Mouse (Mus musculus): ENCODE measurements around the gene Syngap1. TPM values are rescaled to one million over a fixed set of nuclear protein-coding genes. Genes with fewer than 3 reads are reported as not detected.

Gene Syngap1
- total and polyA plus RNA-seq, 3 experiments: 2.7 to 24.6 TPM; not detected in 1

DNA sequence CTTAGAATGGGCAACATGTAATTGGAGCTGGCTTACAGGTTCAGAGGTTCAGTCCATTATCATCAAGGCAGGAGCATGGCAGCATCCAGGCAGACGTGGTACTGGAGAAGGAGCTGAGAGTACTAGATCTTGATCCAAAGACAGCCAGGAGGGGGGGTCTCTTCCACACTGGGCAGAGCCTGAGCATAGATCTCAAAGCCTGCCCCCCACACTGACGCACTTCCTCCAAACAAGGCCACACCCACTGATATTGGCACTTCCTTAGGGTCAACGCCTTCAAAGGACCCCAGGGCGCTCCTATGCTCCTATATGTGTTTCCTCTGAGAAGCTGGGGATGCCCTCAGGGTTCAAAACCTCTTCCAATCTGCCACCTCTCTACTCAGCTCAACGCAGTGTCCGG lies 54.0 kb downstream of the Syngap1 start:
- H3K79me2 ChIP-seq (ENCODE audit: control insufficient read depth, insufficient read depth, low read length, poor library complexity): no peaks in the 10 kb centered on the region
- DNase-seq (ENCODE audit: low read depth, low spot score): no peak
- H3K9me3 ChIP-seq (replicated peaks; ENCODE audit: insufficient read depth, low read length): no peaks in the 10 kb centered on the region
- H3K27me3 ChIP-seq (ENCODE audit: control insufficient read depth in 1 of 2, insufficient read depth in 2 of 2, low read length in 2 of 2): no peaks in the 10 kb centered on the region
- TF ChIP-seq POLR2A (IDR thresholded peaks at IDR 0.05; ENCODE audit: control insufficient read depth in 1 of 2, insufficient read depth in 1 of 2, low read depth in 1 of 2, low read length in 2 of 2, poor library complexity in 1 of 2) (no peak), HCFC1 (IDR thresholded peaks at IDR 0.05; ENCODE audit: low read depth, low read length) (no peak), POLR2AphosphoS5 (IDR thresholded peaks at IDR 0.05; ENCODE audit: borderline replicate concordance, low read depth, low read length) (no peak), BHLHE40 (IDR thresholded peaks at IDR 0.05; ENCODE audit: borderline replicate concordance, low read depth, low read length) (no peak), GATA1 (IDR thresholded peaks at IDR 0.05; ENCODE audit: low read depth, low read length) (no peak), MYC (IDR thresholded peaks at IDR 0.05; ENCODE audit: low read depth, low read length) (no peak), MXI1 (IDR thresholded peaks at IDR 0.05; ENCODE audit: low read depth, low read length) (no peak), CTCF (IDR thresholded peaks at IDR 0.05 in 2 of 3, conservative IDR thresholded peaks at IDR 0.05 in 1 of 3; ENCODE audit: control insufficient read depth in 1 of 3, insufficient read depth in 1 of 3, low read depth in 2 of 3, low read length in 3 of 3, poor library complexity in 1 of 3, severe bottlenecking in 1 of 3) (no peak), E2F4 (IDR thresholded peaks at IDR 0.05; ENCODE audit: borderline replicate concordance, low read depth, low read length) (no peak), RCOR1 (IDR thresholded peaks at IDR 0.05; ENCODE audit: low read depth, low read length) (no peak), CHD2 (IDR thresholded peaks at IDR 0.05; ENCODE audit: low read length) (no peak), SMC3 (IDR thresholded peaks at IDR 0.05; ENCODE audit: low read depth, low read length) (no peak), RAD21 (IDR thresholded peaks at IDR 0.05; ENCODE audit: low read depth, low read length) (no peak)
- H3K9ac ChIP-seq (ENCODE audit: control insufficient read depth, low read depth, low read length, poor library complexity, severe bottlenecking): no peak overlapping the region
- no peaks in the 10 kb centered on the region for H3K36me3 ChIP-seq (ENCODE audit: control insufficient read depth in 1 of 2, insufficient read depth in 2 of 2, low read length in 2 of 2)
- H3K4me3 ChIP-seq (ENCODE audit: control insufficient read depth in 1 of 2, insufficient read depth in 1 of 2, low read depth in 2 of 2, low read length in 2 of 2): no peak overlapping the region
- H3K27ac ChIP-seq (ENCODE audit: control insufficient read depth, low read depth, low read length): no peak overlapping the region
- H3K4me1 ChIP-seq (ENCODE audit: control insufficient read depth in 1 of 2, insufficient read depth in 2 of 2, low read length in 2 of 2): no peaks in the 10 kb centered on the region; a peak in 2 of 4 replicates

DNA sequence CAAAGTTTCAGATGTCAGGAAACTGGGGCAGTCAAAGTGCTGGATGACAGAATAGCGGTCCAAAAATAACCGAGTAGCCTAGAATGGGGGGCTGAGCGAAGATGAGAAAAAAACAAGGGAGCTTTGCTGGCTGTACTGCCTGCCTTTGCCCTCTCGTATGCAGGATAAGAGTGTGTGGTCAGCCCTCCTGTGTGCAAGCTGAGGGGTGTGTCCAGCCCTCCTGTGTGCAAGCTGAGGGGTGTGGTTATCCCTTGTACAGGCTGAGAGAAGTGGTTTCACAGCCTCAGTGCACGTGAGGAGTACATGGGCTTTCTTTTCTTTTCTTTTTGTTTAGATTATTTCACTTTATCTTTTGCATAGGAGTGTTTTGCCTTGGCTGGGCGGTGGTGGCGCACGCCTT lies 54.5 kb downstream of the Syngap1 start:
- no peaks in the 10 kb centered on the region for H3K79me2 ChIP-seq (ENCODE audit: control insufficient read depth, insufficient read depth, low read length, poor library complexity)
- H3K4me1 ChIP-seq (ENCODE audit: control insufficient read depth in 1 of 2, insufficient read depth in 2 of 2, low read length in 2 of 2): no peaks in the 10 kb centered on the region; a peak in 2 of 4 replicates
- no peak overlapping the region for H3K9ac ChIP-seq (ENCODE audit: control insufficient read depth, low read depth, low read length, poor library complexity, severe bottlenecking)
- no peak overlapping the region for H3K27ac ChIP-seq (ENCODE audit: control insufficient read depth, low read depth, low read length)
- H3K36me3 ChIP-seq (ENCODE audit: control insufficient read depth in 1 of 2, insufficient read depth in 2 of 2, low read length in 2 of 2): no peaks in the 10 kb centered on the region
- peak; percentile 38; the same call in 1 of the 2 replicates for TF ChIP-seq BHLHE40 (IDR thresholded peaks at IDR 0.05; ENCODE audit: borderline replicate concordance, low read depth, low read length)
- no peak for TF ChIP-seq JUND (IDR thresholded peaks at IDR 0.05; ENCODE audit: low read depth, low read length)
- H3K27me3 ChIP-seq (ENCODE audit: control insufficient read depth in 1 of 2, insufficient read depth in 2 of 2, low read length in 2 of 2): no peaks in the 10 kb centered on the region
- H3K9me3 ChIP-seq (replicated peaks; ENCODE audit: insufficient read depth, low read length): no peaks in the 10 kb centered on the region
- no peak overlapping the region for H3K4me3 ChIP-seq (ENCODE audit: control insufficient read depth in 1 of 2, insufficient read depth in 1 of 2, low read depth in 2 of 2, low read length in 2 of 2)
- DNase-seq (ENCODE audit: low read depth, low spot score): no peak

DNA sequence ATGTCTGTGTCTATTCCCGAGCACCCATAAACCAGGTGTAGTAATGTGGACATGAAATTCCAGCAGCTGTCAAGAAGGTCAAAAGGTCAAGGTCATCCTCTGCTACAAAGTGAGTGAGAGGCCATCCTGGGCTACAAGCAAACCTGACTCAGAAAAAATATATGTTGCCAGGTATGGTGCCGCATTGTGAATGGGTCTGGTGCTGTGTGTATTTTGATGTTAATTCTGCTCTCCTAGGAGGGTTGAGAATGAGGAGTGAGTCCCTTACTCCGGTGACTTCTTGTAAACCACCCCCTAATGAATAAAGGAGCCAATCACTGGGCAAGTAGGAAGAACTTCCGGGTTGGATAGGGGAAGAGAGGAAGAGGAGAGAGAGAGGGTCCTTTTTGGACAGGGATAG lies 56.6 kb downstream of the Syngap1 start:
- TF ChIP-seq TCF12 (IDR thresholded peaks at IDR 0.05; ENCODE audit: low read depth, low read length) (no peak), KAT2A (conservative IDR thresholded peaks at IDR 0.05; ENCODE audit: low read depth, low read length) (no peak), BHLHE40 (IDR thresholded peaks at IDR 0.05; ENCODE audit: borderline replicate concordance, low read depth, low read length) (no peak), MAFK (IDR thresholded peaks at IDR 0.05; ENCODE audit: borderline replicate concordance, low read depth, low read length) (no peak), E2F4 (IDR thresholded peaks at IDR 0.05; ENCODE audit: borderline replicate concordance, low read depth, low read length) (no peak), USF1 (IDR thresholded peaks at IDR 0.05; ENCODE audit: low read depth, low read length) (no peak), HCFC1 (IDR thresholded peaks at IDR 0.05; ENCODE audit: low read depth, low read length) (no peak), UBTF (IDR thresholded peaks at IDR 0.05; ENCODE audit: borderline replicate concordance, insufficient read depth, low read depth, low read length) (no peak), ZC3H11A (IDR thresholded peaks at IDR 0.05; ENCODE audit: low read depth, low read length) (no peak), SIN3A (IDR thresholded peaks at IDR 0.05; ENCODE audit: low read length) (no peak), POLR2AphosphoS2 (IDR thresholded peaks at IDR 0.05; ENCODE audit: low read length) (no peak), TBP (IDR thresholded peaks at IDR 0.05; ENCODE audit: low read depth, low read length) (no peak)
- H3K4me3 ChIP-seq (ENCODE audit: control insufficient read depth in 1 of 2, insufficient read depth in 1 of 2, low read depth in 2 of 2, low read length in 2 of 2): no peak overlapping the region
- no peaks in the 10 kb centered on the region; a peak in 1 of 4 replicates for H3K4me1 ChIP-seq (ENCODE audit: control insufficient read depth in 1 of 2, insufficient read depth in 2 of 2, low read length in 2 of 2)
- DNase-seq (ENCODE audit: low read depth, low spot score): no peak
- no peak overlapping the region for H3K9ac ChIP-seq (ENCODE audit: control insufficient read depth, low read depth, low read length, poor library complexity, severe bottlenecking)
- H3K79me2 ChIP-seq (ENCODE audit: control insufficient read depth, insufficient read depth, low read length, poor library complexity): no peaks in the 10 kb centered on the region
- H3K36me3 ChIP-seq (ENCODE audit: control insufficient read depth in 1 of 2, insufficient read depth in 2 of 2, low read length in 2 of 2): no peaks in the 10 kb centered on the region
- no peaks in the 10 kb centered on the region for H3K27me3 ChIP-seq (ENCODE audit: control insufficient read depth in 1 of 2, insufficient read depth in 2 of 2, low read length in 2 of 2)
- no peaks in the 10 kb centered on the region for H3K9me3 ChIP-seq (replicated peaks; ENCODE audit: insufficient read depth, low read length)
- no peak overlapping the region for H3K27ac ChIP-seq (ENCODE audit: control insufficient read depth, low read depth, low read length)

Data from MEL (cell line).